Mouse (Mus musculus) activated CD4-positive, CD25-positive, alpha-beta regulatory T cell, adult 9 weeks (primary cell): ENCODE data around the gene Olfr601. TPM values are rescaled to one million over a fixed set of nuclear protein-coding genes. Genes with fewer than 3 reads are reported as not detected.

ENCODE experiments used
- polyA plus RNA-seq: library from polyadenylated mRNA; unstranded; fragments of 100-300 nt; shearing (Covaris generic); gene quantifications from one replicate; pipeline ENCODE4 v1.2.1, GENCODE M21; 2017

Gene Olfr601
- polyA plus RNA-seq: not detected

GRCm38 (mm10) chr7:103362555-103362954, at the start of gene Olfr601:
Olfr601 (minus strand) TSS chr7:103362655.

GRCm38 (mm10) chr7:103386077-103386476, 23.6 kb upstream of the Olfr601 start, which contains the start of gene Olfr603:
Olfr603 (minus strand) TSS chr7:103386177.

GRCm38 (mm10) chr7:103349569-103349968, 12.9 kb downstream of the Olfr601 start, which contains the start of gene Olfr600:
Olfr600 (minus strand) TSS chr7:103349669.

GRCm38 (mm10) chr7:103335617-103336016, 26.8 kb downstream of the Olfr601 start, which contains the start of gene Olfr599:
Olfr599 (plus strand) TSS chr7:103335917.

GRCm38 (mm10) chr7:103323268-103323667, 39.2 kb downstream of the Olfr601 start, which contains the start of gene Olfr598:
Olfr598 (plus strand) TSS chr7:103323568.

GRCm38 (mm10) chr7:103316015-103316414, 46.4 kb downstream of the Olfr601 start, which contains the start of gene Olfr597:
Olfr597 (plus strand) TSS chr7:103316315.

Other genes with a start within 250 kb of the Olfr601 start
- gene Olfr586, start 237.0 kb downstream of the Olfr601 start, polyA plus RNA-seq: not detected
- not detected for gene Olfr588-ps1, start 221.8 kb downstream of the Olfr601 start, polyA plus RNA-seq
- gene Olfr589, start 206.3 kb downstream of the Olfr601 start, polyA plus RNA-seq: not detected
- gene Olfr591, start 184.3 kb downstream of the Olfr601 start, polyA plus RNA-seq: not detected
- gene Olfr592, start 177.9 kb downstream of the Olfr601 start, polyA plus RNA-seq: not detected
- gene Olfr593, start 150.8 kb downstream of the Olfr601 start, polyA plus RNA-seq: not detected
- gene Olfr594, start 145.7 kb downstream of the Olfr601 start, polyA plus RNA-seq: not detected
- gene Usp17ld, start 110.2 kb downstream of the Olfr601 start, polyA plus RNA-seq: not detected
- gene Olfr596, start 57.0 kb downstream of the Olfr601 start, polyA plus RNA-seq: not detected
- not detected for gene Olfr597, start 46.3 kb downstream of the Olfr601 start, polyA plus RNA-seq
- not detected for gene Olfr598, start 39.1 kb downstream of the Olfr601 start, polyA plus RNA-seq
- gene Olfr599, start 26.7 kb downstream of the Olfr601 start, polyA plus RNA-seq: not detected
- gene Olfr600, start 13.0 kb downstream of the Olfr601 start, polyA plus RNA-seq: not detected
- gene Olfr603, start 23.5 kb upstream of the Olfr601 start, polyA plus RNA-seq: not detected
- gene Usp17lc, start 52.4 kb upstream of the Olfr601 start, polyA plus RNA-seq: not detected
- gene Olfr605, start 82.8 kb upstream of the Olfr601 start, polyA plus RNA-seq: not detected
- gene Olfr606, start 86.4 kb upstream of the Olfr601 start, polyA plus RNA-seq: not detected
- gene Olfr607, start 101.5 kb upstream of the Olfr601 start, polyA plus RNA-seq: 0.13 TPM
- not detected for gene Olfr608, start 107.2 kb upstream of the Olfr601 start, polyA plus RNA-seq
- gene Olfr609, start 135.4 kb upstream of the Olfr601 start, polyA plus RNA-seq: not detected
- not detected for gene Olfr610, start 149.5 kb upstream of the Olfr601 start, polyA plus RNA-seq
- not detected for gene Olfr611, start 158.2 kb upstream of the Olfr601 start, polyA plus RNA-seq
- gene Olfr612, start 180.1 kb upstream of the Olfr601 start, polyA plus RNA-seq: not detected
- gene Olfr613, start 185.4 kb upstream of the Olfr601 start, polyA plus RNA-seq: 0.05 TPM
- not detected for gene Olfr615, start 193.4 kb upstream of the Olfr601 start, polyA plus RNA-seq
- not detected for gene Olfr616, start 206.5 kb upstream of the Olfr601 start, polyA plus RNA-seq
- gene Olfr617, start 210.4 kb upstream of the Olfr601 start, polyA plus RNA-seq: not detected
- gene Olfr618, start 227.4 kb upstream of the Olfr601 start, polyA plus RNA-seq: not detected
- gene Olfr619, start 237.9 kb upstream of the Olfr601 start, polyA plus RNA-seq: not detected
- not detected for gene Olfr620, start 249.9 kb upstream of the Olfr601 start, polyA plus RNA-seq